Mouse (Mus musculus) urinary bladder, postnatal 0 days (tissue): ENCODE data around the gene Cacna1b. TPM values are rescaled to one million over a fixed set of nuclear protein-coding genes. Genes with fewer than 3 reads are reported as not detected.

ENCODE experiments used
- polyA plus RNA-seq: library from polyadenylated mRNA; unstranded; fragments of >200 nt; fragmentation: Nextera tagmentation; extraction: Ambion mirVana; gene quantifications from 2 replicates; pipeline ENCODE4 v1.2.1, GENCODE M21; 2015

The Cacna1b gene
- 0.08 and 0.34 TPM in 2 replicates for polyA plus RNA-seq

DNA sequence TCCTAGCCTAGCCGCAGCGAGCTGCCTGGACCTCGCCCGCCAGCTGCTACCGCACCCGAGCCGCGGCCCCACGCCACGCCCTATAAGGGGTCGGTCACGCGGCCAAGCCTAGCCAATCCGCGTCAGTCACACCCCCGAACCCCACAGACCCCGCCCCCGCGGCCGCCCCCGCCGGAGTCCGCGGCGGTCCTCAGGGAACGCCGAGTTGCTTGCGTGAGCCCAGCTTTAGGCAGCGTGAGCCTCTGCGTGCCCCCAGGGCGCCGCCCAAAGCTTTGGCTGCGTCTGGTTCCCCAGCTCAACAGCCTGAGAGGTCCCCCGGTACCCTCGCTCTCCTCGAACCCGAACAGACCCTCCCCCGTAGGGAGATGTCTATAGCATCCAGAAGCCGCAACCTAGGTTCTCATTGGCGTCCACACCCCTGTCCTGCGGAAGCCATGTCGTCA is at the start of gene Cacna1b:
Gene Cacna1b (minus strand): TSS at position 38 of the 443 bp plus-strand sequence.

Other genes with a start within 250 kb of the Cacna1b start
- 29.0 and 29.3 TPM in 2 replicates for gene Ehmt1, start 156.5 kb upstream of the Cacna1b start, polyA plus RNA-seq
- gene Arrdc1, start 172.1 kb upstream of the Cacna1b start, polyA plus RNA-seq = 45.2 and 48.1 TPM in 2 replicates
- 8.5 and 9.3 TPM in 2 replicates for gene Zmynd19, start 186.6 kb upstream of the Cacna1b start, polyA plus RNA-seq
- 10.5 and 12.4 TPM in 2 replicates for gene Dph7, start 199.2 kb upstream of the Cacna1b start, polyA plus RNA-seq
- 108 and 113 TPM in 2 replicates for gene Mrpl41, start 211.9 kb upstream of the Cacna1b start, polyA plus RNA-seq
- 3.8 and 5.7 TPM in 2 replicates for gene Pnpla7, start 212.9 kb upstream of the Cacna1b start, polyA plus RNA-seq